Mouse (Mus musculus) liver, postnatal 0 days (tissue): ENCODE data around the gene Zeb2.

Source experiments
- CTCF ChIP-seq: sonication (generic); IDR thresholded peaks from 2 replicates; pipeline ENCODE4 v1.5.1; 2016; ENCODE audit warnings: antibody characterized with exemption, low read depth
- EP300 ChIP-seq: IDR thresholded peaks from 2 replicates; pipeline ENCODE4 v1.6.1; 2016; ENCODE audit warnings: antibody characterized with exemption, low read depth, mild to moderate bottlenecking

GRCm38 (mm10) chr2:45073025-45073424 lies 44.2 kb downstream of the Zeb2 start:
- TF ChIP-seq CTCF, result no peak
- TF ChIP-seq EP300, result no peak
